Mouse (Mus musculus): ENCODE data around the gene Prune1. TPM values are rescaled to one million over a fixed set of nuclear protein-coding genes. Genes with fewer than 3 reads are reported as not detected.
"Not testable (repeated sequence)": the region's sequence is repeated elsewhere in the genome, so short reads cannot be mapped to it uniquely, and the experiment has no call there.

Gene Prune1
- polyA plus RNA-seq, 1 experiment from 2014 or later, result 21.2 TPM

- Histone ChIP-seq H3K9ac (ENCODE audit: low read length) (peak within 1 kb of the TSS; percentile 97), H3K27ac (ENCODE audit: low read length) (peak within 1 kb of the TSS; percentile 100), H3K27me3 (ENCODE audit: control insufficient read depth, insufficient read depth, low read length) (no peaks in the 10 kb centered on the region), H3K4me2 (ENCODE audit: low read depth, low read length) (peak within 1 kb of the TSS; percentile 71), H3K4me1 (ENCODE audit: control insufficient read depth, insufficient read depth, low read length) (peaks cover 8% of the 10 kb centered on the region; the same call in 1 of the 2 replicates), H3K36me3 (ENCODE audit: control insufficient read depth, insufficient read depth, low read length) (peaks cover 17% of the 10 kb centered on the region), H3K9me3 (replicated peaks; ENCODE audit: control insufficient read depth, low read length) (no peaks in the 10 kb centered on the region), H3K4me3 (replicated peaks; ENCODE audit: low read length) (peak within 1 kb of the TSS; percentile 92)
- ATAC-seq (ENCODE audit: insufficient read depth, low FRiP score), result peak; percentile 93
- under 1% methylated on average over 56 of the region's 56 CpGs for WGBS
Measured at GRCm38 (mm10) chr3:95217255-95218134, 64.4 kb downstream of the Prune1 start, which contains the start of gene Gabpb2. Gene Gabpb2, minus strand, starts transcription at chr3:95217916.

DNA sequence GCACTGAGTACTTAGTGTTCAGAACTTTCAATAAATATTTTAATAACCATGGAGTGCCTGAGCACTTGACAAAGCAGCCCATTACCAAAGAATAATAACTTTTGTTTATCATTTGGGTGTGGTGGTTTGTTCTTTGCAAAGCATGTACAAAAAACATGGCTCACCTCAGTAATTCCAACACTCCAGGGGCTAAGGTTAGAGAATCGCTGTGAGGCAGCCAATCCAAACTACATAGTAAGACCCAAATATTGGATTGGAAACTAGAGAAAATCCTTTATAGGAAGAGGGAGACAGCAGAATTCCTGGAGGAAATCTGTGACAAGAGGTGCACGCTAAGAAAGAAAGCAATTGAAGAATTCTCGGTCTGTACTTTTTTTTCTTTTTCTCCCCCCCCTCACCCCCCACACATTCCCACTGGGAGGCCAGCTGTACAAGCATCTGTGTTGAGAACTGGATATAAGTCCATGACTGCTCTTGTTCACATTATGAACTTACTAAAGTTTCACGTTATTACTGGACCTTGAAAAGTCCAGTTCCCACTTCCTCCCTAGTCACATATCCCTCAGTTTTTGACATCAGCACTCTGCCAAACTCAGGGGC lies 65.1 kb downstream of the Prune1 start:
- peaks cover 8% of the 10 kb centered on the region; the same call in 1 of the 2 replicates for H3K4me1 ChIP-seq (ENCODE audit: control insufficient read depth, insufficient read depth, low read length)
- WGBS, result 13% methylated on average over 4 of the region's 4 CpGs
- H3K27ac ChIP-seq (ENCODE audit: low read length), result peak overlapping the region; percentile 100
- no peaks in the 10 kb centered on the region for H3K9me3 ChIP-seq (replicated peaks; ENCODE audit: control insufficient read depth, low read length)
- H3K36me3 ChIP-seq (ENCODE audit: control insufficient read depth, insufficient read depth, low read length), result peaks cover 17% of the 10 kb centered on the region
- H3K27me3 ChIP-seq (ENCODE audit: control insufficient read depth, insufficient read depth, low read length), result no peaks in the 10 kb centered on the region
- no peak; the same call in 1 of the 2 replicates for ATAC-seq (ENCODE audit: insufficient read depth, low FRiP score)
- H3K4me3 ChIP-seq (replicated peaks; ENCODE audit: low read length), result peak overlapping the region; percentile 92
- H3K9ac ChIP-seq (ENCODE audit: low read length), result peak overlapping the region; percentile 97
- peak overlapping the region; percentile 64 for H3K4me2 ChIP-seq (ENCODE audit: low read depth, low read length)

GRCm38 (mm10) chr3:95213609-95213975 lies 68.3 kb downstream of the Prune1 start:
- Histone ChIP-seq H3K4me1 (ENCODE audit: control insufficient read depth, insufficient read depth, low read length) (peaks cover 8% of the 10 kb centered on the region; the same call in 1 of the 2 replicates), H3K36me3 (ENCODE audit: control insufficient read depth, insufficient read depth, low read length) (peaks cover 7% of the 10 kb centered on the region; the same call in 1 of the 2 replicates), H3K9ac (ENCODE audit: low read length) (no peak overlapping the region), H3K9me3 (replicated peaks; ENCODE audit: control insufficient read depth, low read length) (no peaks in the 10 kb centered on the region), H3K4me3 (replicated peaks; ENCODE audit: low read length) (no peak overlapping the region), H3K27me3 (ENCODE audit: control insufficient read depth, insufficient read depth, low read length) (no peaks in the 10 kb centered on the region), H3K4me2 (ENCODE audit: low read depth, low read length) (no peak overlapping the region), H3K27ac (ENCODE audit: low read length) (no peak overlapping the region)
- WGBS, result 90% methylated on average over 1 of the region's 1 CpGs
- no peak for ATAC-seq (ENCODE audit: insufficient read depth, low FRiP score)

DNA sequence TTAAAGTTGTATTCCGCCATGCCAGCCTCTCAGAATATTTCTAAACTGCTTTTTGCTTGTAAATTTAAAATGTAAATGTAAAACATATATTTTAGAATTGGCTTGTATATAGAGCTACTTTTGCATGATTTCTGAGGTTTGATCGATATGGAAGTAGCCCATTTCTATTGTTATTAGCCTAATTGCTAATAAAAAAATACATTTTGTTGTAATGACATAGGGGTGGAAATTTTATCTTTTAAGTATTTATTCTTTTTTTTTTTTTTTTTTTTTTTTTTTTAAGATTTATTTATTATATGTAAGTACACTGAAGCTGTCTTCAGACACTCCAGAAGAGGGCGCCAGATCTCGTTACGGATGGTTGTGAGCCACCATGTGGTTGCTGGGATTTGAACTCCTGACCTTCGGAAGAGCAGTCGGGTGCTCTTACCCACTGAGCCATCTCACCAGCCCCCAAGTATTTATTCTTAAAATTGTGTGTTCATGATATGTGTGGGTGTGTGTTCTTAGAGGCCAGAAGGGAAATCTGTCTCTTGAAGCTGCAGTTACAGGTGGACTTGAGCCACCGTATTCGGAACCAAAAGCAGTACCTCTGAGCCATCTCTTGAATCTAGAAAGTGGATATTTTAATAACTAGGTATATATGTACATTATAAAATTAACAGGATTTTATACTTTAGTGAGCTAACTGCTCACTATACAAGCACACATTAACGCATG lies 68.8 kb downstream of the Prune1 start:
- H3K27ac ChIP-seq (ENCODE audit: low read length); H3K36me3 ChIP-seq (ENCODE audit: control insufficient read depth, insufficient read depth, low read length); H3K9ac ChIP-seq (ENCODE audit: low read length); H3K27me3 ChIP-seq (ENCODE audit: control insufficient read depth, insufficient read depth, low read length); H3K4me1 ChIP-seq (ENCODE audit: control insufficient read depth, insufficient read depth, low read length); H3K4me2 ChIP-seq (ENCODE audit: low read depth, low read length); H3K4me3 ChIP-seq (replicated peaks; ENCODE audit: low read length); H3K9me3 ChIP-seq (replicated peaks; ENCODE audit: control insufficient read depth, low read length); ATAC-seq (ENCODE audit: insufficient read depth, low FRiP score): not testable (repeated sequence)
- 97% methylated on average over 7 of the region's 10 CpGs for WGBS

- no peak for ATAC-seq (ENCODE audit: insufficient read depth, low FRiP score)
- WGBS, result 81% methylated on average over 2 of the region's 2 CpGs
- H3K9me3 ChIP-seq (replicated peaks; ENCODE audit: control insufficient read depth, low read length), result no peaks in the 10 kb centered on the region
- no peak overlapping the region for H3K4me3 ChIP-seq (replicated peaks; ENCODE audit: low read length)
- no peak overlapping the region for H3K9ac ChIP-seq (ENCODE audit: low read length)
- peaks cover 12% of the 10 kb centered on the region; the same call in 1 of the 2 replicates for H3K36me3 ChIP-seq (ENCODE audit: control insufficient read depth, insufficient read depth, low read length)
- no peak overlapping the region for H3K27ac ChIP-seq (ENCODE audit: low read length)
- no peak overlapping the region for H3K4me2 ChIP-seq (ENCODE audit: low read depth, low read length)
- H3K4me1 ChIP-seq (ENCODE audit: control insufficient read depth, insufficient read depth, low read length), result no peaks in the 10 kb centered on the region
- no peaks in the 10 kb centered on the region for H3K27me3 ChIP-seq (ENCODE audit: control insufficient read depth, insufficient read depth, low read length)
Measured at GRCm38 (mm10) chr3:95210585-95210984, 71.3 kb downstream of the Prune1 start.

GRCm38 (mm10) chr3:95208286-95208685 lies 73.6 kb downstream of the Prune1 start:
- WGBS, result 90% methylated on average over 4 of the region's 4 CpGs
- no peaks in the 10 kb centered on the region for H3K27me3 ChIP-seq (ENCODE audit: control insufficient read depth, insufficient read depth, low read length)
- H3K4me3 ChIP-seq (replicated peaks; ENCODE audit: low read length), result no peak overlapping the region
- no peak for ATAC-seq (ENCODE audit: insufficient read depth, low FRiP score)
- no peaks in the 10 kb centered on the region for H3K9me3 ChIP-seq (replicated peaks; ENCODE audit: control insufficient read depth, low read length)
- no peak overlapping the region for H3K27ac ChIP-seq (ENCODE audit: low read length)
- H3K4me1 ChIP-seq (ENCODE audit: control insufficient read depth, insufficient read depth, low read length), result no peaks in the 10 kb centered on the region
- no peak overlapping the region for H3K9ac ChIP-seq (ENCODE audit: low read length)
- H3K36me3 ChIP-seq (ENCODE audit: control insufficient read depth, insufficient read depth, low read length), result peaks cover 12% of the 10 kb centered on the region
- no peak overlapping the region for H3K4me2 ChIP-seq (ENCODE audit: low read depth, low read length)

DNA sequence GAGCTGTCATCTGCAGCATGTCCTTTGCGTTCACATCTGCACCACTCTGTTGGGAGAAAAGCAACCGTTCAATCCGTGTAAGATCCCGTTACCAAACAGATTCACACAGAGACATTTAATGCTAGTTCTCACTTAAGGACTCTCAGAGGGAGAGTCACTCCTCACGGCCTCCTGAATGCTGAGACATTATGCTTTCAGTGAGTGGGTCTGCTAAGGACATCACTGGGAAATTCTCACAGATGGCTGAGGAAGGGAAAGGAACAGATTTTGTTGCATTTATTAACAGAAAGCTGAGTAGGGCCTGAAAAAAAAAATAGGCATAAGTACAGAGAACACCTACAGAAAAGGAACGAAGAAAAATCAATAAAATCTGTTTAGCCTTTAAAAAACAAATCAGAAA lies 78.0 kb downstream of the Prune1 start:
- Histone ChIP-seq H3K4me2 (ENCODE audit: low read depth, low read length) (no peak overlapping the region), H3K4me1 (ENCODE audit: control insufficient read depth, insufficient read depth, low read length) (no peaks in the 10 kb centered on the region), H3K9ac (ENCODE audit: low read length) (no peak overlapping the region), H3K9me3 (replicated peaks; ENCODE audit: control insufficient read depth, low read length) (no peaks in the 10 kb centered on the region), H3K27me3 (ENCODE audit: control insufficient read depth, insufficient read depth, low read length) (no peaks in the 10 kb centered on the region), H3K27ac (ENCODE audit: low read length) (no peak overlapping the region), H3K36me3 (ENCODE audit: control insufficient read depth, insufficient read depth, low read length) (peaks cover 35% of the 10 kb centered on the region), H3K4me3 (replicated peaks; ENCODE audit: low read length) (no peak overlapping the region)
- no peak for ATAC-seq (ENCODE audit: insufficient read depth, low FRiP score)
- WGBS, result 89% methylated on average over 6 of the region's 6 CpGs

Data from stomach, embryonic 16.5 days (tissue).